Mouse (Mus musculus) T-helper 1 cell (primary cell): Measurements from ENCODE around the gene 1700037H04Rik.

Experiments
- in situ Hi-C: fragments of 300-600 bp; cut with MboI, MseI; formaldehyde crosslinking; loops from one replicate; pipeline ENCODE4 v1.15.1; 2025; ENCODE audit warnings: high pct_unique_total_duplicates

The 1700037H04Rik gene

GRCm38 (mm10) chr2:131148353-131149253 lies 11.3 kb downstream of the 1700037H04Rik start:
- in situ Hi-C loops, result no loop called here

GRCm38 (mm10) chr2:131147043-131147365 lies 12.9 kb downstream of the 1700037H04Rik start:
- in situ Hi-C loops, result no loop called here

- in situ Hi-C loops, result no loop called here
These were observed 13.5 kb downstream of the 1700037H04Rik start for GRCm38 (mm10) chr2:131146193-131147042.

- in situ Hi-C loops, result no loop called here
These were observed 14.3 kb downstream of the 1700037H04Rik start for GRCm38 (mm10) chr2:131145536-131145935.

- in situ Hi-C loops, result no loop called here
These were observed 14.8 kb downstream of the 1700037H04Rik start for GRCm38 (mm10) chr2:131145121-131145520.

- in situ Hi-C loops, result no loop called here
These were observed 16.7 kb downstream of the 1700037H04Rik start for GRCm38 (mm10) chr2:131143007-131143780.

GRCm38 (mm10) chr2:131142592-131142991 lies 17.3 kb downstream of the 1700037H04Rik start:
- in situ Hi-C loops, result no loop called here

- in situ Hi-C loops, result no loop called here
These were observed 18.4 kb downstream of the 1700037H04Rik start for GRCm38 (mm10) chr2:131141336-131141986.

GRCm38 (mm10) chr2:131140533-131140905 lies 19.4 kb downstream of the 1700037H04Rik start:
- in situ Hi-C loops, result no loop called here

GRCm38 (mm10) chr2:131139886-131140532 lies 19.9 kb downstream of the 1700037H04Rik start:
- in situ Hi-C loops, result loop anchor here (10.0 kb wide), 1 partner anchor 1225 kb away; no protein-coding TSS in a partner anchor

- in situ Hi-C loops, result loop anchor here (10.0 kb wide), 1 partner anchor 1226 kb away; no protein-coding TSS in a partner anchor
These were observed 20.6 kb downstream of the 1700037H04Rik start for GRCm38 (mm10) chr2:131139287-131139686.

- in situ Hi-C loops, result loop anchor here (10.0 kb wide), 1 partner anchor 1226 kb away; no protein-coding TSS in a partner anchor
These were observed 21.1 kb downstream of the 1700037H04Rik start for GRCm38 (mm10) chr2:131138760-131139159.

- in situ Hi-C loops, result loop anchor here (10.0 kb wide), 1 partner anchor 1227 kb away; no protein-coding TSS in a partner anchor
These were observed 21.6 kb downstream of the 1700037H04Rik start for GRCm38 (mm10) chr2:131138296-131138695.

- in situ Hi-C loops, result loop anchor here (10.0 kb wide), 1 partner anchor 1229 kb away; no protein-coding TSS in a partner anchor
These were observed 24.3 kb downstream of the 1700037H04Rik start for GRCm38 (mm10) chr2:131135521-131136139.

GRCm38 (mm10) chr2:131134826-131135400 lies 25.0 kb downstream of the 1700037H04Rik start:
- in situ Hi-C loops, result loop anchor here (10.0 kb wide), 1 partner anchor 1230 kb away; no protein-coding TSS in a partner anchor

- in situ Hi-C loops, result loop anchor here (10.0 kb wide), 1 partner anchor 1230 kb away; no protein-coding TSS in a partner anchor
These were observed 25.5 kb downstream of the 1700037H04Rik start for GRCm38 (mm10) chr2:131134381-131134780.

- in situ Hi-C loops, result loop anchor here (10.0 kb wide), 1 partner anchor 1232 kb away; no protein-coding TSS in a partner anchor
These were observed 26.8 kb downstream of the 1700037H04Rik start, which contains the start of gene Gm11037 for GRCm38 (mm10) chr2:131132930-131133547. Gene Gm11037, plus strand, starts transcription at chr2:131133497.

- in situ Hi-C loops, result loop anchor here (10.0 kb wide), 1 partner anchor 1233 kb away; no protein-coding TSS in a partner anchor
These were observed 27.6 kb downstream of the 1700037H04Rik start for GRCm38 (mm10) chr2:131132111-131132888.
